Mouse (Mus musculus) CH12.LX (cell line): Measurements from ENCODE around the gene Pspn. TPM values are rescaled to one million over a fixed set of nuclear protein-coding genes. Genes with fewer than 3 reads are reported as not detected.

Source experiments
- DNase-seq: peaks from one replicate; pipeline ENCODE4 v3.0.0-alpha.2; 2013; ENCODE audit errors: extremely low read depth
- H3K27ac ChIP-seq: 2 replicates; pipeline ENCODE4 v1.5.1; 2012; ENCODE audit warnings: low read depth, mild to moderate bottlenecking, control low read depth, moderate library complexity; ENCODE audit not compliant: insufficient read depth
- H3K27me3 ChIP-seq: replicated peaks from 2 replicates; pipeline ENCODE3; 2012; ENCODE audit warnings: inconsistent platforms
- H3K36me3 ChIP-seq, 2 experiments: replicated peaks in 1 of 2; 2 replicates each; pipeline versions ENCODE3 to v1.6.1; 2012; ENCODE audit warnings: inconsistent platforms in 1 of 2, low read length in 1 of 2, mild to moderate bottlenecking in 1 of 2, mixed read lengths in 1 of 2, moderate library complexity in 1 of 2; ENCODE audit not compliant: control insufficient read depth in 1 of 2, insufficient read depth in 1 of 2
- H3K4me1 ChIP-seq, 2 experiments: 2 replicates each; pipeline ENCODE4 v1.6.1; 2012; ENCODE audit warnings: inconsistent platforms in 1 of 2, moderate library complexity in 1 of 2; ENCODE audit not compliant: insufficient read depth in 2 of 2, control insufficient read depth in 1 of 2
- H3K4me2 ChIP-seq: 2 replicates; pipeline ENCODE4 v1.6.1; 2012; ENCODE audit warnings: low read depth, mild to moderate bottlenecking, control low read depth; ENCODE audit not compliant: poor library complexity, insufficient read depth, severe bottlenecking
- H3K4me3 ChIP-seq, 3 experiments: fragments of 150-350 bp in 1 of 3; sonication (generic) in 1 of 3; replicated peaks in 1 of 3; 2 replicates each; pipeline versions ENCODE3 to v1.5.1; 2011 to 2012; ENCODE audit warnings: low read depth in 2 of 3, low read length in 2 of 3, mild to moderate bottlenecking in 2 of 3, moderate library complexity in 2 of 3, control low read depth in 1 of 3, improper control_type of control experiment in 1 of 3, inconsistent platforms in 1 of 3, mixed read lengths in 1 of 3; ENCODE audit not compliant: poor library complexity in 1 of 3
- H3K79me2 ChIP-seq: replicated peaks from 2 replicates; pipeline ENCODE4 v1.6.1; 2012; ENCODE audit warnings: mild to moderate bottlenecking, moderate library complexity; ENCODE audit not compliant: control insufficient read depth, poor library complexity, insufficient read depth, severe bottlenecking; ENCODE audit errors: extremely low read depth
- H3K9ac ChIP-seq: 2 replicates; pipeline ENCODE4 v1.6.1; 2012; ENCODE audit warnings: low read depth, mild to moderate bottlenecking, control low read depth, moderate library complexity; ENCODE audit not compliant: insufficient read depth
- H3K9me3 ChIP-seq: replicated peaks from 2 replicates; pipeline ENCODE3; 2012; ENCODE audit warnings: low read length, inconsistent platforms, mixed read lengths
- BHLHE40 ChIP-seq: IDR thresholded peaks from 2 replicates; pipeline ENCODE4 v1.6.1; 2011; ENCODE audit warnings: mild to moderate bottlenecking, low read depth, low read length, improper control_type of control experiment
- CHD1 ChIP-seq: IDR thresholded peaks from 2 replicates; pipeline ENCODE4 v1.6.1; 2012; ENCODE audit warnings: low read depth, low read length, improper control_type of control experiment, inconsistent platforms
- CTCF ChIP-seq, 2 experiments: IDR thresholded peaks in 1 of 2; conservative IDR thresholded peaks in 1 of 2; 2 replicates each; pipeline ENCODE4 v1.5.1; 2011 to 2012; ENCODE audit warnings: low read depth in 2 of 2, low read length in 2 of 2, improper control_type of control experiment in 1 of 2, inconsistent platforms in 1 of 2, mild to moderate bottlenecking in 1 of 2, moderate library complexity in 1 of 2
- E2F4 ChIP-seq: IDR thresholded peaks from 2 replicates; pipeline ENCODE4 v1.6.1; 2011; ENCODE audit warnings: low read depth, low read length, improper control_type of control experiment; ENCODE audit not compliant: insufficient replicate concordance
- KAT2A ChIP-seq: IDR thresholded peaks from 2 replicates; pipeline ENCODE4 v1.6.1; 2012; ENCODE audit warnings: low read length, improper control_type of control experiment, inconsistent platforms; ENCODE audit not compliant: insufficient replicate concordance
- MAZ ChIP-seq: IDR thresholded peaks from 2 replicates; pipeline ENCODE4 v1.6.1; 2012; ENCODE audit warnings: low read depth, mild to moderate bottlenecking, inconsistent platforms, low read length, improper control_type of control experiment, moderate library complexity
- MEF2A ChIP-seq: IDR thresholded peaks from 2 replicates; pipeline ENCODE4 v1.6.1; 2014; ENCODE audit warnings: low read depth, mild to moderate bottlenecking, inconsistent platforms, low read length, improper control_type of control experiment, borderline replicate concordance
- NELFE ChIP-seq: IDR thresholded peaks from 2 replicates; pipeline ENCODE4 v1.6.1; 2011; ENCODE audit warnings: low read depth, low read length, improper control_type of control experiment
- POLR2AphosphoS2 ChIP-seq: IDR thresholded peaks from 2 replicates; pipeline ENCODE4 v1.6.1; 2011; ENCODE audit warnings: low read depth, low read length, improper control_type of control experiment
- RAD21 ChIP-seq: IDR thresholded peaks from 2 replicates; pipeline ENCODE4 v1.6.1; 2011; ENCODE audit warnings: low read depth, mild to moderate bottlenecking, low read length, improper control_type of control experiment, moderate library complexity
- SMC3 ChIP-seq: IDR thresholded peaks from 2 replicates; pipeline ENCODE4 v1.6.1; 2011; ENCODE audit warnings: low read depth, low read length, improper control_type of control experiment
- ZNF384 ChIP-seq: IDR thresholded peaks from 2 replicates; pipeline ENCODE4 v1.6.1; 2012; ENCODE audit warnings: low read depth, low read length, improper control_type of control experiment, inconsistent platforms
- dilution Hi-C: fragments of 300-500 bp; cut with MboI; formaldehyde crosslinking; loops from 2 replicates; pipeline ENCODE4 v1.14.3; 2020; ENCODE audit warnings: low sequenced_read_pairs; ENCODE audit not compliant: extremely low pct_unique_long_range_greater_than_20kb, extremely low pct_ligation_motif_present
- in situ Hi-C: fragments of 300-500 bp; cut with MboI; formaldehyde crosslinking; loops from 3 replicates; pipeline ENCODE4 v1.14.3; 2019; ENCODE audit warnings: low sequenced_read_pairs, low pct_ligation_motif_present, low pct_unique_long_range_greater_than_20kb, mixed read lengths
- polyA plus RNA-seq: library from polyadenylated mRNA; unstranded; fragments of >175 nt; gene quantifications from 2 replicates; pipeline ENCODE4 v1.2.1, GENCODE M21; 2012; ENCODE audit warnings: low read depth; ENCODE audit not compliant: insufficient read length
- total RNA-seq, 2 experiments: library from RNA; depleted of rRNA; stranded (reverse); fragments of 300-350 nt in 1 of 2; fragments of >200 nt in 1 of 2; gene quantifications; 2 replicates each; pipeline ENCODE4 v1.2.3; 2012 to 2014

Pspn gene
- total and polyA plus RNA-seq, 3 experiments: 0.34 to 0.69 TPM; not detected in 1

DNA sequence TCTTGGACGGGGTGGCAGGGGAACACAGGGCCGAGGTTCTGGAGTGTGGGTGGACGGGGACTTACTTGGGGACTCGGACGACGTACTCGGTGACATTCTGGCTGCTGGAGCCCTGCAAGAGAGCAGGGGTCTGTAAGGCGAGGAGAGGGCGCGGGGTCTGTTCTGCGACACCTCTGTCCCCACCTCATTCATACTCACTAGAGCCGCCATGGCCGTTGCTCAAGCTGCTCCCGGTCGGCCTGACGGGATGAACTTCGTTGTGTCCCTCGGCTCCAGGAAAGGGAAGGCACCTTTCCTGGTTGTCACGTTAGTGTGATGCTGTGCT lies 11.1 kb upstream of the Pspn start:
- DNase-seq: no peak
- dilution Hi-C loops (no loop called here), in situ Hi-C loops (no loop called here)
- Histone ChIP-seq H3K9ac (peak overlapping the region; percentile 76), H3K36me3 (peaks cover 31 to 37% of the 10 kb centered on the region in 2 experiments), H3K27ac (peak overlapping the region; percentile 36), H3K9me3 (no peaks in the 10 kb centered on the region), H3K79me2 (peaks cover 16% of the 10 kb centered on the region), H3K4me3 (peak overlapping the region; percentile 66 to 81 (median 73)), H3K4me2 (peak overlapping the region; percentile 92; the same call in 1 of the 2 replicates), H3K27me3 (no peaks in the 10 kb centered on the region), H3K4me1 (peaks cover 7 to 18% of the 10 kb centered on the region in 2 experiments)
- TF ChIP-seq MAZ (no peak), BHLHE40 (no peak), POLR2AphosphoS2 (no peak), CHD1 (no peak), NELFE (no peak)

DNA sequence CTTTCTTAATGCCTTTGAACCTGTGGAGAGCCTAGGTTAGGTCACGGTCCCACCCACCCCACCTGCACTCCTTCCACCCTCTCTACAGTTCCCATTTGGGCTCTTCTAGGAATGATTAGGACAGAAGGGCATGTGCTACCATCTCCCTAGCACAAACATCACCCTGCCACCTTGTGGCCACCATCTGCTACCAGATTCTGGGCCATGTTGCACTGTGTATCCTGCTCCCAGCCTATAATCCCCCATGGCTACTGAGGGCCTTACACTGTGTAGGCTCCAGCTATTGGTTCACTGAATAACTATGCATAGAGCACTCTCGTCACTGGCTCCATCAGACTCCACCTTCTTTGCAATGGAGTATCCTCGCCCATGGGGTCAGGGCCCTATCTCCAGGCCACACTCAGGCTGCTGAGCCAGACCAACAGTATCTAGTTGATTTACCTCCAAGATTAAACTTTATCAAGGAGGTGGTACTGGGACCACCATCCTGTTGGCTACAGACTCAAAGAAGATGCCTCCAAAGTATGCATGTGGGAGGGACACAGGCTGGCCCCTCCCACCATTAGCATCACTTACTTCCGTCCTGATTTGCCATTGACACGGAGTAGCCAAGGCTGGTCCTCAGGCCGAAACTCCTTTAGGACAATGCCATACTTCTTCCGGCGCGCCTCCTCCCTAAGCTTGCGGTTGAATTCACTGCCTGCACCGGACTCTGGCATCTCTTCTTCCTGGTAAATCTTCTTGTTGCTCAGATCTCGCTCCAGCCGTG lies 7.5 kb upstream of the Pspn start:
- H3K9me3 ChIP-seq: no peaks in the 10 kb centered on the region
- no peak for DNase-seq
- no peak overlapping the region for H3K27ac ChIP-seq
- in situ Hi-C loops (no loop called here), dilution Hi-C loops (no loop called here)
- H3K79me2 ChIP-seq: peaks cover 16% of the 10 kb centered on the region
- no peak overlapping the region for H3K4me2 ChIP-seq
- no peak overlapping the region for H3K9ac ChIP-seq
- peaks cover 64 to 70% of the 10 kb centered on the region in 2 experiments for H3K36me3 ChIP-seq
- H3K4me1 ChIP-seq: peaks cover 3 to 13% of the 10 kb centered on the region in 2 experiments
- TF ChIP-seq RAD21 (peak; percentile 7), SMC3 (peak; percentile 46), CTCF (conservative IDR thresholded peaks at IDR 0.05 in 1 of 2, IDR thresholded peaks at IDR 0.05 in 1 of 2; ENCODE audit: low read depth in 2 of 2, low read length in 2 of 2) (peak in 1 of 2 experiments; percentile 48; a peak in 2 of 4 replicates), E2F4 (no peak)
- no peak overlapping the region for H3K4me3 ChIP-seq
- no peaks in the 10 kb centered on the region for H3K27me3 ChIP-seq

GRCm38 (mm10) chr17:57003994-57004393 lies 4.2 kb upstream of the Pspn start:
- Histone ChIP-seq H3K9me3 (no peaks in the 10 kb centered on the region), H3K4me3 (no peak overlapping the region), H3K9ac (no peak overlapping the region), H3K27ac (no peak overlapping the region), H3K27me3 (no peaks in the 10 kb centered on the region), H3K4me1 (peaks cover 4 to 6% of the 10 kb centered on the region in 2 experiments; a peak in 3 of 4 replicates), H3K36me3 (peaks cover 72 to 96% of the 10 kb centered on the region in 2 experiments), H3K79me2 (no peaks in the 10 kb centered on the region; the same call in 1 of the 2 replicates), H3K4me2 (no peak overlapping the region)
- in situ Hi-C loops: no loop called here
- DNase-seq: no peak
- TF ChIP-seq MEF2A: no peak
- no peak for TF ChIP-seq ZNF384
- no peak for TF ChIP-seq KAT2A
- dilution Hi-C loops: no loop called here
